Mouse (Mus musculus) bone marrow macrophage, adult 2 months (primary cell): Measurements from ENCODE around the gene Slc41a2. TPM values are rescaled to one million over a fixed set of nuclear protein-coding genes. Genes with fewer than 3 reads are reported as not detected.

ENCODE experiments used
- H3K27ac ChIP-seq: 2 replicates; pipeline ENCODE4 v1.5.1; 2012; ENCODE audit warnings: low read depth, low read length; ENCODE audit not compliant: insufficient read depth
- H3K4me1 ChIP-seq: 2 replicates; pipeline ENCODE4 v1.6.1; 2012; ENCODE audit warnings: low read length; ENCODE audit not compliant: control insufficient read depth, insufficient read depth
- H3K4me3 ChIP-seq: 2 replicates; pipeline ENCODE4 v1.5.1; 2012; ENCODE audit warnings: mild to moderate bottlenecking, low read length, moderate library complexity; ENCODE audit not compliant: insufficient read depth
- CTCF ChIP-seq: IDR thresholded peaks from 2 replicates; pipeline ENCODE4 v1.5.1; 2012; ENCODE audit warnings: low read depth, mild to moderate bottlenecking, low read length, moderate library complexity
- POLR2A ChIP-seq: IDR thresholded peaks from 2 replicates; pipeline ENCODE4 v1.6.1; 2012; ENCODE audit warnings: mild to moderate bottlenecking, low read depth, low read length, borderline replicate concordance
- polyA plus RNA-seq: library from polyadenylated mRNA; stranded (reverse); fragments of >200 nt; gene quantifications from 2 replicates; pipeline ENCODE4 v1.2.4, GENCODE M21; 2012; ENCODE audit not compliant: missing spikeins, insufficient read depth, insufficient read length

Slc41a2 gene
- polyA plus RNA-seq, 1 experiment: 18.8 TPM

DNA sequence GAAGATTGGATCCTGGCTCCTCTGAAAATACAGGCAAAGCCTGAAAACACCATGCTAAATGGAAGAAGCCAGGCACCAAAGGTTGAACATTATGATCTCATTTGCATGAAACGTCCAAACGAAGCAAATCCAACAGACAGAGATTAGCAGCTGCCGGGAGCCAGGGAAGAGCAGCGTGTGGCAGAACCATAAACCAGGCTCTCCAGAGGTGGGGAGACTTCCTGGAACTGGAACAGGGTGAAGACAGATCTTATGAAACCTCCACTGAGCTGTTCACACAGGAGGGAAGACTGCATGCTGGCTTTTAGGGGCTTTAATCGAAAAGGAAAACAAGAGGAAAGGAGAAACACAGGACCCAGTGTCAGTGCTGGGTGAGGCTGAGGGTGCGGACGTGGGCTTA, 51.3 kb downstream of the Slc41a2 start:
- Histone ChIP-seq H3K27ac (no peak overlapping the region), H3K4me1 (no peaks in the 10 kb centered on the region), H3K4me3 (no peak overlapping the region)
- no peak for TF ChIP-seq POLR2A
- TF ChIP-seq CTCF: no peak

DNA sequence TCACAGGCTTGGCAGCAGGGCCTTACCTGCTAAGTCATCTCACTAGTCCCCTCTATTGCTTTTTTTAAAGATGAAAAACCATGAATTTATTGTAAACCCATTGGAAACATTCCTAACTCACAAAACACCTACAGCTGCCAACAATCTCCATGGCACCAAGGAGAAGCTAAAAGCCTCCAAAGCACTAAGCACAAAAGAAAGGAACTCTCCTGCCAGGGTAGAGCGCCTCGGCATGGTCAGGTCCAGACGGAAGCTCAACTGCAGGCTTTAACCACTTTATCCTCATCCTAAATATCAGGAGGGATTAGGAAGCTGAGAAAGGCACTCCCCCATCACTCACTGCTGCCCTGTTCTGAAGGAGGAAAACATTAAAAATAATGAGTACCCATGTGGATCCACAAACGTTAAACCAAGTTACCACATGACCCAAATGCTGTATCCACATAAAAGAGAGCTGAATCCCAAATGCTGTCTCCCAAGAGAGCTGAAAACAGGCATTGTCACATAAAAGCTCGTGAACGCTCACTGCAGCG, 51.9 kb downstream of the Slc41a2 start:
- TF ChIP-seq CTCF: no peak
- TF ChIP-seq POLR2A: no peak
- Histone ChIP-seq H3K4me3 (no peak overlapping the region), H3K27ac (no peak overlapping the region), H3K4me1 (no peaks in the 10 kb centered on the region)

DNA sequence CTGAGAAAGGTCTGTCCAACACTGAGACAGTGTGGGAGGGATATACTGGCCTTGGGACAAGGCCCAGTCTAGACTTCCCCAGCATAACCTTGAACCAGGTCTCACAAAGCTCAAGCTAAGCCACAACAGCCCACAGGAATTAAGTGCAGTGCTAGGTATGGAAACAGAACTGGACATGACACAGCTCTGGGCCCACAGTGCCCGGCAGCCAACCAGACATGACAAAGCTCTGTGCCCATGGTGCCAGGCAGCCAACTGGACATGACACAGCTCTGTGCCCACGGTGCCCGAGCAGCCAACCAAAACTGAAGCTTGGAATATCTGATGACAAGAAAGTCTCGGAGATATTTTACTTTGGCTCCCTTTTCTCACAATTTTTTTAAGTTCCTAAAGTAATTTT, 52.8 kb downstream of the Slc41a2 start:
- no peak overlapping the region for H3K27ac ChIP-seq
- H3K4me3 ChIP-seq: no peak overlapping the region
- no peaks in the 10 kb centered on the region for H3K4me1 ChIP-seq
- TF ChIP-seq POLR2A (no peak), CTCF (no peak)

DNA sequence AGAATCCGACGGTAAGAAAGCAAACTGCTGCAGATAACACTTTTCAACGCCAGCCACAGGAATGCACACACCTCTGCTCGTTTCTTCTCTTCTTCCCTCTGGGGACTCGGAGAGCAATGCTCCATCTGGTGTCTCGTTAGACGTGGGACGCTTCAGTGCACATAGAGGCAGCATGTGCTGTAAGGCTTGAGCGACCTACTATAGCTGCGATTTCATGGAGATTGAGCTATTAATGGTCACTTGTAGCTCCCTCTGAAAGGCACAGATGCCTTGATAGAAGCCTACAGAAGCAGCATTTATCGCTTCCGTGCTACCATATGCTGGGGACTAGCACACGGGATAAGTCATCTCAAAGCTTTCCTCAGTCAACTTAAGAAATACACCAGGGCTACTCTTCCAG, 71.0 kb downstream of the Slc41a2 start:
- no peak overlapping the region for H3K27ac ChIP-seq
- no peak overlapping the region for H3K4me3 ChIP-seq
- TF ChIP-seq POLR2A (no peak), CTCF (no peak)
- H3K4me1 ChIP-seq: peaks cover 19% of the 10 kb centered on the region

DNA sequence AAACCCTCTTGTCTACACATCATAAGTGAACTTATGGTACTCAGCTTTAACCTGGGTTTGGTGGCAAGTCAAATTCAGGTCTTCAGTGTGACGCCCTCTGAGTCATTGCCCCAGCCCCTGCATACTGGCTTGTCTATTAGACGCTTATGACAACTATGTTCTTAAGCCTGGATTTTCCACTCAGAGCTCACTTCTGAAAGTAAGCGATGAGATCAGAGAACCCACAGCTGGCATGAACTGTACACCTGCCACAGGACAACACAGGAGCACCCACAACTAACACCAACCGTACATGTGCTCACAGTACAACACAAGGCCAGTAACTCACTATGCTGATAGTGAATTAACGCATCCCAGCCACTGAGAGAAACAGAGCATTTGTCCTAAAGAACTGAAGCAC, 71.4 kb downstream of the Slc41a2 start:
- no peak overlapping the region for H3K27ac ChIP-seq
- TF ChIP-seq POLR2A (no peak), CTCF (no peak)
- H3K4me3 ChIP-seq: no peak overlapping the region
- peaks cover 19% of the 10 kb centered on the region for H3K4me1 ChIP-seq

DNA sequence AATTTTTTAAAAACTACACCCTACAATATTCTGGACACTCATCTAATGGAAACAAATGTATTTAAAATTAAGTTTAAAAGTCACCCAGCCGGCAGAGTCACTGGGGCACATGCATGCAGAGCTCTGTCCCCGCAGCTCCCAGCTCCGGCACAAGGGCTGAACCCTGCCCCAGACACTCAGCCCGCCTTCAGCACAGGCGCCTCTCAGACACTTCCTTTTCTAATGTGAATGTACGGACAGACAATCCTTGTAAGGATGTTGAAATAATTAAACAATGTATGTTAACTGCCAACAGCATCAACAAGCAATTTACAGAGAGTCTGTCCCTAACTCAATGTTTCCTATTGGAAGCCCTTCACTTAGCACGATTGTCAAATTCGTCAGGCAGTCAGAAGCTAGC, 73.0 kb downstream of the Slc41a2 start:
- TF ChIP-seq CTCF (no peak), POLR2A (no peak)
- Histone ChIP-seq H3K4me1 (peaks cover 19% of the 10 kb centered on the region), H3K4me3 (no peak overlapping the region), H3K27ac (no peak overlapping the region)

GRCm38 (mm10) chr10:83264056-83264455, 73.6 kb downstream of the Slc41a2 start:
- H3K4me3 ChIP-seq: no peak overlapping the region
- peaks cover 19% of the 10 kb centered on the region for H3K4me1 ChIP-seq
- TF ChIP-seq POLR2A: no peak
- H3K27ac ChIP-seq: no peak overlapping the region

GRCm38 (mm10) chr10:83261264-83261663, 76.4 kb downstream of the Slc41a2 start:
- H3K4me3 ChIP-seq: no peak overlapping the region
- no peak for TF ChIP-seq POLR2A
- no peak for TF ChIP-seq CTCF
- H3K4me1 ChIP-seq: peaks cover 19% of the 10 kb centered on the region
- no peak overlapping the region for H3K27ac ChIP-seq

DNA sequence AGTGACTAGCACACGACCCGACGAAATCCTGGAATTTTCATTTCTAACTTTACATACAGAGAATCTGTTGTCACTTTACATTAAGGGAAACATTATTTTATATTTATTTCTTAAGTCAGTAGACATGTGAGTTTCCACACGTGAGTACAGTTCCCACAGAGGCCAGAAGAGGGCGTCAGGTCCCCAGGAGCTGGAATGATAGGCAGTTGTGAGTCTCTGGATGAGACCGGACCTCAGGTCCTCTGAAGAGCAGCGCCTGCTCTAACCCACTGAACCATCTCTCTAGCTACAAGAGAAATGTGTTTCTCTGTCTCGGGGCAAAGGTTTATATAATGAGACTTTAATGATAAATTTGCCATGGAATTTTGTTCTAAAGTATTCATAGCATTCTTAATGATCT, 86.3 kb downstream of the Slc41a2 start:
- Histone ChIP-seq H3K27ac (no peak overlapping the region), H3K4me1 (no peaks in the 10 kb centered on the region), H3K4me3 (no peak overlapping the region)
- TF ChIP-seq POLR2A: no peak
- TF ChIP-seq CTCF: peak; percentile 87

DNA sequence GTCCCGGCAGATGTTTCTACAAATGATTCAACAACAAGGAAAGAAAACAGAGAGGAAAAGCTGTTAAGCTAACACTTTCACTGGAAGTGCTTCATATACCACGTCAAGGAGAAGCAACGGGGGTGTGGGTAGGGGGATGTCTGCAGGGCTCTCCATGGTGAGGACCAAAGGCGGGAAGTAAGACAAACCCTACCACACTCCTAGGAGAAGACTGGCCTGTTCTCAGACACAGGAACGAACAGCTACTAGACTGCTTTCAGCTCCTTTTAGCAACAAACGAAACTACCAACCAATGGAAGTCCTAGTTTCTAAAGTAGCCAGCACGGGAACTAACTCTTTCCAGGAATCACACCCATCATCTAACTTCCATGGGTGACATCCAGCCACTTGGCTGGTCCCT, 89.6 kb downstream of the Slc41a2 start:
- Histone ChIP-seq H3K27ac (no peak overlapping the region), H3K4me1 (no peaks in the 10 kb centered on the region), H3K4me3 (no peak overlapping the region)
- TF ChIP-seq CTCF (no peak), POLR2A (no peak)

DNA sequence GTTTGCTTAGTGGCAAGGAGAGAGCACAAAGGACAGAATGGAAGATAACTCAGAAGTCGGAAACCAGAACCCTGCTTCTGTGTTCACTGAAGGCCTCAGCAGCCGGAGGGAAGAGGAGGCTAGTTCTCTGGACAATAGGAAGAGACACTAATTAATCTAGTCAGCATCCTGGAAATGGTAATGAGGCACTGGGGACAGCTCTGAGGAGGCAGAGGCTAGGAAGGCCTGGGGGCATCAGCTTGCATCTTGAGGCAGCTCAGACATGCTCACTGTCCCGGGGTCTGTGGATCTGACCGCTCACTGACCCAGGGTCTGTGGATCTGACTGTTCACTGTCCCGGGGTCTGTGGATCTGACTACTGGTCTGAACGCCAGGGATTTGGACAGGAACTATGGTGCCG, 92.0 kb downstream of the Slc41a2 start:
- Histone ChIP-seq H3K4me1 (no peaks in the 10 kb centered on the region), H3K27ac (no peak overlapping the region), H3K4me3 (no peak overlapping the region)
- no peak for TF ChIP-seq POLR2A
- TF ChIP-seq CTCF: no peak
